ENCODE assay signal across 19 mouse cellular contexts in genomic region chr16:30395136-30395535, GRCm38 (mm10). TPM values are rescaled to one million over a fixed set of nuclear protein-coding genes. Genes with fewer than 3 reads are reported as not detected.
DNase-seq lines count a peak whose midpoint lies in the region; ATAC-seq lines count a peak whose summit lies in the region.
"Had no signal": no experiment of that assay in that cellular context is flagged by ENCODE, and none has a peak within 500 bp of the region (broad histone marks: within the 10 kb centered on the region; RNA-seq: fewer than 3 reads in every experiment).

No protein-coding gene starts in this region.

- peak; percentile 22 for DNase-seq in heart, adult 8-10 months (ENCODE audit: low spot score)
- DNase-seq in heart, embryonic 10.5 days (ENCODE audit: low spot score), result no peak
- DNase-seq in urinary bladder, postnatal 14 days (ENCODE audit: low spot score), result peak; percentile 6
- DNase-seq in urinary bladder, postnatal 36 days (ENCODE audit: low spot score in 2 of 2), result no peak
- no peak for DNase-seq in right cerebral cortex, adult 2 months (ENCODE audit: low spot score in 2 of 2)
- no peak for DNase-seq in kidney, adult 9 months
- DNase-seq: adrenal gland, postnatal 36 days; cerebellum, adult 2 months; cerebellum, postnatal 25 days; heart, postnatal 14 days; right cerebral cortex, postnatal 14 days; thymus, postnatal 25 days had no signal

- H3K27ac ChIP-seq in heart, embryonic 10.5 days, result no peak overlapping the region
- H3K27ac ChIP-seq: heart, embryonic 13.5 days; hindbrain, embryonic 12.5 days; midbrain, embryonic 12.5 days; stomach, embryonic 15.5 days had no signal

- H3K4me3 ChIP-seq in heart, embryonic 10.5 days, result no peak overlapping the region
- H3K4me3 ChIP-seq: heart, embryonic 13.5 days; hindbrain, embryonic 12.5 days; midbrain, embryonic 12.5 days; stomach, embryonic 15.5 days had no signal

- peak; percentile 83 for ATAC-seq in megakaryocyte progenitor cell, adult 5-6 weeks (replicated peaks; ENCODE audit: poor library complexity)
- ATAC-seq: forebrain, embryonic 14.5 days; intestine, postnatal 0 days had no signal

- H3K4me1 ChIP-seq in heart, embryonic 10.5 days, result peaks cover 14% of the 10 kb centered on the region
- H3K4me1 ChIP-seq: hindbrain, embryonic 12.5 days; midbrain, embryonic 12.5 days had no signal

- no peaks in the 10 kb centered on the region for H3K9me3 ChIP-seq in heart, embryonic 10.5 days
- H3K9me3 ChIP-seq: hindbrain, embryonic 12.5 days; midbrain, embryonic 12.5 days; stomach, embryonic 15.5 days had no signal

- H3K36me3 ChIP-seq in heart, embryonic 10.5 days, result no peaks in the 10 kb centered on the region
- H3K36me3 ChIP-seq: heart, embryonic 13.5 days; hindbrain, embryonic 12.5 days; midbrain, embryonic 12.5 days; stomach, embryonic 15.5 days had no signal

- 84% methylated on average over 2 of the region's 2 CpGs for WGBS in heart, embryonic 10.5 days

- no peaks in the 10 kb centered on the region for H3K27me3 ChIP-seq in heart, embryonic 10.5 days (ENCODE audit: insufficient read depth, poor library complexity, severe bottlenecking)
- H3K27me3 ChIP-seq: hindbrain, embryonic 12.5 days; stomach, embryonic 15.5 days had no signal

RNA-seq across cellular contexts. Expression of gene Atp13a3, which starts 10.6 kb away (rescaled TPM):
- total RNA-seq in heart, adult 8-10 months (2022), result 10 to 100 TPM; 43.1 to 54.9 (median 50.5) TPM
- polyA plus RNA-seq in heart, embryonic 10.5 days (2016; fragmentation: Nextera tagmentation; extraction: Ambion mirVana), result 12.3 and 13.1 TPM in 2 replicates
- total RNA-seq in megakaryocyte progenitor cell, adult 5-6 weeks (2015), result 121 and 143 TPM in 2 replicates
- 70.9 and 100 TPM in 2 replicates for total RNA-seq in megakaryocyte progenitor cell, adult 5-6 weeks (2017)

Comparison
In these comparisons a context has a peak if more than half of its experiments do, and no peak if none do; other contexts are left out.
1. DNase-seq: peak in heart, adult 8-10 months (single experiment) and urinary bladder, postnatal 14 days (single experiment); none in heart, embryonic 10.5 days (single experiment), urinary bladder, postnatal 36 days (0 of 2), right cerebral cortex, adult 2 months (0 of 2) and kidney, adult 9 months (single experiment).